Mouse (Mus musculus) splenic B cell, adult 2 months (primary cell): ENCODE data around the gene Psd4.

Experiments
- DNase-seq: peaks from one replicate; pipeline ENCODE4 v3.0.0-alpha.2; 2011; ENCODE audit warnings: low read depth, low spot score
- H3K27me3 ChIP-seq: 2 replicates; pipeline ENCODE4 v1.6.1; 2012; ENCODE audit warnings: mild to moderate bottlenecking, low read length, moderate library complexity, mixed read lengths; ENCODE audit not compliant: control insufficient read depth, poor library complexity, insufficient read depth, severe bottlenecking
- H3K36me3 ChIP-seq: 2 replicates; pipeline ENCODE4 v1.6.1; 2012; ENCODE audit warnings: mild to moderate bottlenecking, low read length, moderate library complexity, mixed read lengths; ENCODE audit not compliant: control insufficient read depth, poor library complexity, insufficient read depth, severe bottlenecking

Gene Psd4

GRCm38 (mm10) chr2:24378747-24379450 lies 11.5 kb downstream of the Psd4 start:
- Histone ChIP-seq H3K27me3 (no peaks in the 10 kb centered on the region), H3K36me3 (no peaks in the 10 kb centered on the region)
- DNase-seq, result no peak

GRCm38 (mm10) chr2:24382456-24383230 lies 15.3 kb downstream of the Psd4 start:
- H3K27me3 ChIP-seq, result no peaks in the 10 kb centered on the region
- no peaks in the 10 kb centered on the region for H3K36me3 ChIP-seq
- no peak for DNase-seq

GRCm38 (mm10) chr2:24383636-24384035 lies 16.3 kb downstream of the Psd4 start:
- H3K36me3 ChIP-seq, result no peaks in the 10 kb centered on the region
- DNase-seq, result peak; percentile 52

GRCm38 (mm10) chr2:24384393-24384792 lies 17.0 kb downstream of the Psd4 start:
- Histone ChIP-seq H3K27me3 (no peaks in the 10 kb centered on the region), H3K36me3 (no peaks in the 10 kb centered on the region)
- DNase-seq, result no peak

More at GRCm38 (mm10) chr2:24383636-24384035, 16.3 kb downstream of the Psd4 start:
- no peaks in the 10 kb centered on the region for H3K27me3 ChIP-seq

GRCm38 (mm10) chr2:24385111-24385961 lies 18.0 kb downstream of the Psd4 start:
- Histone ChIP-seq H3K27me3 (no peaks in the 10 kb centered on the region), H3K36me3 (no peaks in the 10 kb centered on the region)
- DNase-seq, result peak; percentile 77

- Histone ChIP-seq H3K27me3 (no peaks in the 10 kb centered on the region), H3K36me3 (no peaks in the 10 kb centered on the region)
- peak; percentile 79 for DNase-seq
These were observed 19.0 kb downstream of the Psd4 start for GRCm38 (mm10) chr2:24386158-24386963.

- DNase-seq, result peak; percentile 37
- Histone ChIP-seq H3K36me3 (no peaks in the 10 kb centered on the region; the same call in 1 of the 2 replicates), H3K27me3 (no peaks in the 10 kb centered on the region)
These were observed 19.6 kb downstream of the Psd4 start for GRCm38 (mm10) chr2:24386964-24387320.

- no peaks in the 10 kb centered on the region; the same call in 1 of the 2 replicates for H3K36me3 ChIP-seq
- peak; percentile 61 for DNase-seq
- no peaks in the 10 kb centered on the region for H3K27me3 ChIP-seq
These were observed 20.2 kb downstream of the Psd4 start for GRCm38 (mm10) chr2:24387361-24388283.

- H3K36me3 ChIP-seq, result peaks cover 20% of the 10 kb centered on the region
- H3K27me3 ChIP-seq, result no peaks in the 10 kb centered on the region
- no peak for DNase-seq
These were observed 25.9 kb downstream of the Psd4 start for GRCm38 (mm10) chr2:24393251-24393650.

GRCm38 (mm10) chr2:24397115-24397514 lies 29.7 kb downstream of the Psd4 start:
- no peak for DNase-seq
- Histone ChIP-seq H3K27me3 (no peaks in the 10 kb centered on the region), H3K36me3 (peaks cover 31% of the 10 kb centered on the region)

- no peak for DNase-seq
- Histone ChIP-seq H3K27me3 (no peaks in the 10 kb centered on the region), H3K36me3 (peaks cover 36% of the 10 kb centered on the region)
These were observed 33.3 kb downstream of the Psd4 start for GRCm38 (mm10) chr2:24400711-24401110.

GRCm38 (mm10) chr2:24405345-24406012 lies 38.1 kb downstream of the Psd4 start:
- Histone ChIP-seq H3K36me3 (peaks cover 24% of the 10 kb centered on the region), H3K27me3 (no peaks in the 10 kb centered on the region)
- DNase-seq, result peak; percentile 76
